26 mouse cellular contexts compared by ENCODE assay signal in genomic region chr2:31359316-31359715, GRCm38 (mm10). TPM values are rescaled to one million over a fixed set of nuclear protein-coding genes. Genes with fewer than 3 reads are reported as not detected.
"Had no signal": no experiment of that assay in that cellular context is flagged by ENCODE, and none has a peak within 500 bp of the region (broad histone marks: within the 10 kb centered on the region; RNA-seq: fewer than 3 reads in every experiment).

No protein-coding gene starts in this region.

- H3K27me3 ChIP-seq: limb, embryonic 12.5 days; limb, embryonic 15.5 days; midbrain, embryonic 12.5 days; midbrain, embryonic 15.5 days; neural tube, embryonic 12.5 days; neural tube, embryonic 15.5 days had no signal

- H3K9me3 ChIP-seq: limb, embryonic 15.5 days; midbrain, embryonic 12.5 days; midbrain, embryonic 15.5 days; neural tube, embryonic 12.5 days; neural tube, embryonic 15.5 days had no signal

- H3K9ac ChIP-seq: limb, embryonic 12.5 days; limb, embryonic 15.5 days; liver, embryonic 14.5 days; liver, postnatal 0 days; lung, embryonic 14.5 days; midbrain, embryonic 12.5 days; midbrain, embryonic 15.5 days; neural tube, embryonic 12.5 days; neural tube, embryonic 15.5 days had no signal

- DNase-seq: kidney, postnatal 25 days; layer of hippocampus, adult 9-11 months; layer of hippocampus, postnatal 36 days; left cerebral cortex, postnatal 4 days; liver, postnatal 0 days; lung, embryonic 14.5 days; lung, postnatal 36 days; right cerebral cortex, adult 18-20 months; right cerebral cortex, postnatal 14 days; right cerebral cortex, postnatal 4 days; thymus, adult 2 months; thymus, postnatal 14 days; thymus, postnatal 4 days had no signal

- H3K4me3 ChIP-seq: layer of hippocampus, adult 2 months; left cerebral cortex, adult 2 months; limb, embryonic 12.5 days; limb, embryonic 15.5 days; midbrain, embryonic 12.5 days; midbrain, embryonic 15.5 days; neural tube, embryonic 12.5 days; neural tube, embryonic 15.5 days had no signal

- H3K36me3 ChIP-seq: limb, embryonic 12.5 days; limb, embryonic 15.5 days; midbrain, embryonic 12.5 days; midbrain, embryonic 15.5 days; neural tube, embryonic 12.5 days; neural tube, embryonic 15.5 days had no signal

- ATAC-seq: liver, postnatal 0 days; lung, postnatal 0 days; midbrain, embryonic 15.5 days had no signal

- H3K4me1 ChIP-seq: limb, embryonic 12.5 days; limb, embryonic 15.5 days; midbrain, embryonic 12.5 days; midbrain, embryonic 15.5 days; neural tube, embryonic 12.5 days; neural tube, embryonic 15.5 days had no signal

- H3K27ac ChIP-seq: kidney, postnatal 0 days; layer of hippocampus, adult 2 months; left cerebral cortex, adult 2 months; limb, embryonic 12.5 days; limb, embryonic 15.5 days; liver, embryonic 14.5 days; midbrain, embryonic 12.5 days; midbrain, embryonic 15.5 days; neural tube, embryonic 12.5 days; neural tube, embryonic 15.5 days; stomach, postnatal 0 days had no signal

RNA-seq across cellular contexts. Expression of gene Hmcn2, which starts 45.1 kb away (rescaled TPM):
- polyA plus RNA-seq: kidney, embryonic 14.5 days; limb, embryonic 12.5 days had no signal
